Mouse (Mus musculus) heart, embryonic 14.5 days (tissue): ENCODE results near the gene Sirt5. TPM values are rescaled to one million over a fixed set of nuclear protein-coding genes. Genes with fewer than 3 reads are reported as not detected.

ENCODE experiments used
- ATAC-seq: fragments of 200-750 bp; cut with Nextera tagmentation; 2 replicates; pipeline ENCODE4 v1.8.0; 2017; ENCODE audit warnings: low read depth, moderate TSS enrichment; ENCODE audit not compliant: insufficient number of reproducible peaks, insufficient read depth, low FRiP score
- H3K27ac ChIP-seq, 2 experiments: fragments of 200-500 bp in 1 of 2; fragments of 300-500 bp in 1 of 2; sonication (generic) in 1 of 2; replicated peaks in 1 of 2; 2 replicates each; pipeline ENCODE4 v1.5.1; 2012 to 2014; ENCODE audit warnings: low read depth in 2 of 2, low read length in 2 of 2, control low read depth in 1 of 2, mild to moderate bottlenecking in 1 of 2, mixed read lengths in 1 of 2; ENCODE audit not compliant: control insufficient read depth in 1 of 2, insufficient read depth in 1 of 2
- H3K27me3 ChIP-seq: fragments of 300-500 bp; sonication (generic); 2 replicates; pipeline ENCODE4 v1.6.1; 2014; ENCODE audit warnings: mild to moderate bottlenecking, low read length, control low read depth; ENCODE audit not compliant: control insufficient read depth, insufficient read depth
- H3K36me3 ChIP-seq: fragments of 300-500 bp; sonication (generic); 2 replicates; pipeline ENCODE4 v1.6.1; 2014; ENCODE audit warnings: mild to moderate bottlenecking, control low read depth, low read length, mixed read lengths; ENCODE audit not compliant: control insufficient read depth, insufficient read depth
- H3K4me1 ChIP-seq, 2 experiments: fragments of 200-500 bp in 1 of 2; fragments of 300-500 bp in 1 of 2; sonication (generic) in 1 of 2; 2 replicates each; pipeline ENCODE4 v1.6.1; 2012 to 2014; ENCODE audit warnings: low read length in 2 of 2, control low read depth in 1 of 2, mixed read lengths in 1 of 2; ENCODE audit not compliant: control insufficient read depth in 2 of 2, insufficient read depth in 2 of 2
- H3K4me2 ChIP-seq: fragments of 300-500 bp; sonication (generic); 2 replicates; pipeline ENCODE4 v1.6.1; 2014; ENCODE audit warnings: mild to moderate bottlenecking, low read length
- H3K4me3 ChIP-seq, 2 experiments: fragments of 200-500 bp in 1 of 2; fragments of 300-500 bp in 1 of 2; sonication (generic) in 1 of 2; 2 replicates each; pipeline ENCODE4 v1.5.1; 2012 to 2014; ENCODE audit warnings: low read length in 2 of 2, mild to moderate bottlenecking in 2 of 2, control low read depth in 1 of 2, low read depth in 1 of 2, moderate library complexity in 1 of 2; ENCODE audit not compliant: control insufficient read depth in 1 of 2, insufficient read depth in 1 of 2
- H3K9ac ChIP-seq: fragments of 300-500 bp; sonication (generic); 2 replicates; pipeline ENCODE4 v1.6.1; 2014; ENCODE audit warnings: mild to moderate bottlenecking, low read length
- H3K9me3 ChIP-seq: fragments of 300-500 bp; sonication (generic); 2 replicates; pipeline ENCODE4 v1.6.1; 2016; ENCODE audit warnings: low read length, control low read depth; ENCODE audit not compliant: control insufficient read depth
- WGBS: fragments of 180-500 bp; shearing (Covaris S2); extraction: QIAGEN DNeasy Blood & Tissue Kit; methylation state at CpG from one replicate; pipeline ENCODE4 v1.1.7; 2014; 5-methylcytosine and 5-hydroxymethylcytosine counted together
- polyA plus RNA-seq: library from polyadenylated mRNA; unstranded; fragments of >200 nt; fragmentation: Nextera tagmentation; extraction: Ambion mirVana; gene quantifications from 2 replicates; pipeline ENCODE4 v1.2.1, GENCODE M21; 2014

Gene Sirt5
- polyA plus RNA-seq, 1 experiment from 2014 or later: 31.8 TPM

- H3K27ac ChIP-seq: no peak overlapping the region
- no peak overlapping the region for H3K4me2 ChIP-seq
- H3K9ac ChIP-seq: no peak overlapping the region
- ATAC-seq: no peak
- peaks cover 53% of the 10 kb centered on the region for H3K36me3 ChIP-seq
- H3K27me3 ChIP-seq: no peaks in the 10 kb centered on the region
- WGBS: 81% methylated on average over 10 of the region's 10 CpGs
- H3K9me3 ChIP-seq: 0 out of 2 replicates have a peak, but pooled peaks cover 8% of the 10 kb centered on the region
- H3K4me3 ChIP-seq: no peak overlapping the region
- peaks cover 0 to 2% of the 10 kb centered on the region in 2 experiments; a peak in 1 of 4 replicates for H3K4me1 ChIP-seq
Measured at GRCm38 (mm10) chr13:43374205-43374604, 8.9 kb downstream of the Sirt5 start.

DNA sequence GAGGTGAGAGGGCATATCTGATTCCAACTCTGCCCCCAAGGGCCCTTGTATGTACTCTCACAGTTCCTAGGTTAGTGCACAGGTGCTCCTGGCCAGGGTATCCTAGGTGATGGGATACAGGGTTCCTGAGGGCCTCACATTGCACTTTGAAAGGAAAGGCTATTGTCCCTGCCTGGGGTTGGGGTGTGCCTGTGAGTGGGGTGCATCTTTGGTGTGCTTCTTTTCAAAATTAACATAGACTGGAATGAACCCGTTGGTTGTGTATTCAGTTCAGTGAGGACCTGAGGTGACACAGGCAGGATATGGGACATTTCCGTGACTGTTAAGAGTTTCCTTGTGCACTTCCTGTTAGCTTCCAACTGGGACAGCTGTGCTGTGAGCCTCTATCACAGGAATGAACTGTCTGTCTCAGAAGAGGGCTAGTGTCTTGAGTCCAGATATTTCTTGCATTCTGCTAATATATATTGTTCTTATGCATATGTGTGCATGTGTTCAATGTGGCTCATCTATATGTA is 9.7 kb downstream of the Sirt5 start:
- H3K27ac ChIP-seq: peak overlapping the region in 1 of 2 experiments; percentile 37; a peak in 1 of 4 replicates
- 65% methylated on average over 2 of the region's 2 CpGs for WGBS
- 0 out of 2 replicates have a peak, but pooled peaks cover 8% of the 10 kb centered on the region for H3K9me3 ChIP-seq
- H3K9ac ChIP-seq: no peak overlapping the region
- peaks cover 0 to 2% of the 10 kb centered on the region in 2 experiments; a peak in 1 of 4 replicates for H3K4me1 ChIP-seq
- no peak overlapping the region for H3K4me2 ChIP-seq
- H3K27me3 ChIP-seq: no peaks in the 10 kb centered on the region
- H3K36me3 ChIP-seq: peaks cover 59% of the 10 kb centered on the region
- ATAC-seq: no peak
- H3K4me3 ChIP-seq: no peak overlapping the region

DNA sequence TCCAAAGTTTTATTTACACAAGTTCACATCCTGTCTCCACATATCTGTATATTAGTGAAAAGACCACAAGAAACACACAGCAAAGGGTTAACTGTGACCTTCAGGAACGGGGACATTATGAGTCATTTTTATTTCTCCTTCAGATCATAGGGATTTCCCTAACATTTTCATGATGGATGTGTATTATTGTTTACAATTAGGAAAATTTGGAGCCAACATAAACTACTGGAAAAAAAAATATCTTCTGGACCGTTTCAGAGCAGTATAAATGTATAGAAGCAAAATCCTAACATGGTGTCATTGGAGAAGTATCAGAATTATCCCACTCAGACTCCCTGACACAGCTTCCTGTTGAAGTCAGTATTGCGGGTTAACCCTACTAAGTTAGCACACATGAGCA is 14.7 kb downstream of the Sirt5 start:
- 77% methylated on average over 3 of the region's 3 CpGs for WGBS
- H3K9ac ChIP-seq: no peak overlapping the region
- no peak overlapping the region for H3K4me3 ChIP-seq
- H3K27ac ChIP-seq: no peak overlapping the region
- no peaks in the 10 kb centered on the region for H3K4me1 ChIP-seq
- no peak for ATAC-seq
- no peak overlapping the region for H3K4me2 ChIP-seq
- no peaks in the 10 kb centered on the region for H3K9me3 ChIP-seq
- H3K27me3 ChIP-seq: no peaks in the 10 kb centered on the region
- H3K36me3 ChIP-seq: peaks cover 38% of the 10 kb centered on the region

- 0 out of 2 replicates have a peak, but pooled peaks cover 3% of the 10 kb centered on the region for H3K9me3 ChIP-seq
- H3K27ac ChIP-seq: no peak overlapping the region
- WGBS: 94% methylated on average over 10 of the region's 10 CpGs
Measured at GRCm38 (mm10) chr13:43385321-43385720, 20.0 kb downstream of the Sirt5 start.

GRCm38 (mm10) chr13:43397700-43398296 is 32.5 kb downstream of the Sirt5 start:
- peak overlapping the region; percentile 78 to 90; a peak in 3 of 4 replicates for H3K4me3 ChIP-seq
- peaks cover 0 to 10% of the 10 kb centered on the region in 2 experiments; a peak in 1 of 4 replicates for H3K4me1 ChIP-seq
- no peaks in the 10 kb centered on the region for H3K27me3 ChIP-seq
- peaks cover 51% of the 10 kb centered on the region for H3K36me3 ChIP-seq
- no peak overlapping the region; the same call in 1 of the 2 replicates for H3K9ac ChIP-seq
- no peak overlapping the region for H3K27ac ChIP-seq
- no peaks in the 10 kb centered on the region for H3K9me3 ChIP-seq
- H3K4me2 ChIP-seq: peak overlapping the region; percentile 91
- no peak for ATAC-seq
- 50% methylated on average over 15 of the region's 17 CpGs for WGBS

More at GRCm38 (mm10) chr13:43385321-43385720, 20.0 kb downstream of the Sirt5 start:
- Histone ChIP-seq H3K4me2 (no peak overlapping the region), H3K9ac (no peak overlapping the region), H3K4me3 (no peak overlapping the region), H3K4me1 (no peaks in the 10 kb centered on the region), H3K27me3 (no peaks in the 10 kb centered on the region), H3K36me3 (peaks cover 23% of the 10 kb centered on the region)
- ATAC-seq: no peak

- WGBS: 2% methylated on average over 72 of the region's 72 CpGs
- H3K4me2 ChIP-seq: peak within 1 kb of the TSS; percentile 91
- no peaks in the 10 kb centered on the region for H3K9me3 ChIP-seq
- H3K4me3 ChIP-seq: peak within 1 kb of the TSS; percentile 78 to 90
- peak; percentile 90 for ATAC-seq
- peaks cover 0 to 10% of the 10 kb centered on the region in 2 experiments; a peak in 1 of 4 replicates for H3K4me1 ChIP-seq
- H3K27me3 ChIP-seq: no peaks in the 10 kb centered on the region
- H3K9ac ChIP-seq: peak within 1 kb of the TSS; percentile 88
- peaks cover 58% of the 10 kb centered on the region for H3K36me3 ChIP-seq
- H3K27ac ChIP-seq: peak within 1 kb of the TSS; percentile 95
Measured at GRCm38 (mm10) chr13:43398297-43399080, 33.2 kb downstream of the Sirt5 start, which contains the start of gene Nol7. Gene Nol7, plus strand, starts transcription at chr13:43398390.

GRCm38 (mm10) chr13:43399576-43399975 is 34.3 kb downstream of the Sirt5 start:
- Histone ChIP-seq H3K9ac (no peak overlapping the region; the same call in 1 of the 2 replicates), H3K9me3 (no peaks in the 10 kb centered on the region)

More at GRCm38 (mm10) chr13:43399576-43399975, 34.3 kb downstream of the Sirt5 start:
- H3K4me2 ChIP-seq: peak overlapping the region; percentile 91
- H3K4me1 ChIP-seq: peaks cover 0 to 10% of the 10 kb centered on the region in 2 experiments; a peak in 1 of 4 replicates
- no peak overlapping the region for H3K27ac ChIP-seq
- ATAC-seq: no peak
- H3K36me3 ChIP-seq: peaks cover 61% of the 10 kb centered on the region
- no peaks in the 10 kb centered on the region for H3K27me3 ChIP-seq
- 93% methylated on average over 5 of the region's 5 CpGs for WGBS
- H3K4me3 ChIP-seq: peak overlapping the region in 1 of 2 experiments; percentile 90; a peak in 1 of 4 replicates
